Mouse (Mus musculus) brain, embryonic 14.5 days (tissue): ENCODE measurements around the gene Sgms1. TPM values are rescaled to one million over a fixed set of nuclear protein-coding genes. Genes with fewer than 3 reads are reported as not detected.

Source experiments
- DNase-seq: peaks from one replicate; pipeline ENCODE4 v3.0.0-alpha.2; 2011; ENCODE audit warnings: low read depth
- CTCF ChIP-seq: fragments of 200-500 bp; IDR thresholded peaks from 2 replicates; pipeline ENCODE4 v1.5.1; 2012; ENCODE audit warnings: inconsistent platforms, mild to moderate bottlenecking, moderate library complexity, borderline replicate concordance; ENCODE audit not compliant: insufficient read depth, insufficient read length; ENCODE audit errors: extremely low read depth
- POLR2A ChIP-seq: fragments of 200-500 bp; IDR thresholded peaks from 2 replicates; pipeline ENCODE4 v1.6.1; 2012; ENCODE audit warnings: mild to moderate bottlenecking, inconsistent platforms, borderline replicate concordance; ENCODE audit not compliant: poor library complexity, insufficient read depth, insufficient read length, severe bottlenecking; ENCODE audit errors: extremely low read depth
- polyA plus RNA-seq: library from polyadenylated mRNA; depleted of rRNA; stranded (reverse); fragments of >200 nt; gene quantifications from 2 replicates; pipeline ENCODE4 v1.2.3, GENCODE M21; 2012

The Sgms1 gene
- polyA plus RNA-seq, 1 experiment = 13.6 TPM

DNA sequence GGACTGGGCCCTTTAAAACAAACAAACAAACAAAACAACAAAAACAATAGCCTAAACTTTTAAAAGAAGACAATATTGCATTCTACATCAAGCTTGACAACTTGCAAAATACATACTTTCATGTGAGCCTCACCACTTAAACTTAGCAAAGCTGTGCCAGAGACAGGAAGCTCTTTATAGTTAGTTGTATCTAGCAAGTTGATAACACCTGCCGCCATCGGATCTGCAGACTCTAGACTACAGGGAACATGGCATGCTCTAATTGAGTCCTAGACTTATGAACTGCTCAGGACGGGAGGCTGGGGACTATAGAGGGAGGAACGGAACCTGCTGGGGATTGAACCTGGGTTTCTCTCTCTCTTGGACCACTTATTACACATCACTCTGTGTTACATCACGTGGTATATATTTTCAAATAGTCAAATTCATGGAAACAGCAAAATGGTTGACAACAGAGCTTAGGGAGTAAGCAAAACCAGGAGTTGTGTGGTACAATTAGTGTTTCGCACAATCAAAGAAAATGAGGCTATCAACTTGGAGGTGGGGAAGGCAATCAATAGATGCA, 44.3 kb downstream of the Sgms1 start:
- no peak for TF ChIP-seq CTCF
- no peak for TF ChIP-seq POLR2A
- DNase-seq = no peak

DNA sequence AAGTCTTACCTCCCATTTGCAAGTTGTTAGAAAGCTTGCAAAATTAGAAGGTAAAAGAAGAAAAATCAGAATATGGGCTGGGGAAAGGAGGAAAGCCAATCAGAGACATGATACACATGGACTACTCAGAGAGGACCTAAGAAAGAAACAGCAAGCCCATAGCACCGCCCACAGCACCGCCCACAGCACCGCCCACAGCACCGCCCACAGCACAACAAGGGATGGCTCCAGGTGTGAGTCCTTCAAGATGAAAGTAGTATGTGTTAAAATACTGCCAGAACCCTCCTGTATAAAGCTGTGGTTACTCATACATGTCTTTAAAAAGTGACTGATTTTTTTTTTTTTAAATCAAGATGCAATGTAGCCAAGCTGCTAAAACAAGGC, 44.8 kb downstream of the Sgms1 start:
- no peak for TF ChIP-seq CTCF
- DNase-seq = peak; percentile 50

DNA sequence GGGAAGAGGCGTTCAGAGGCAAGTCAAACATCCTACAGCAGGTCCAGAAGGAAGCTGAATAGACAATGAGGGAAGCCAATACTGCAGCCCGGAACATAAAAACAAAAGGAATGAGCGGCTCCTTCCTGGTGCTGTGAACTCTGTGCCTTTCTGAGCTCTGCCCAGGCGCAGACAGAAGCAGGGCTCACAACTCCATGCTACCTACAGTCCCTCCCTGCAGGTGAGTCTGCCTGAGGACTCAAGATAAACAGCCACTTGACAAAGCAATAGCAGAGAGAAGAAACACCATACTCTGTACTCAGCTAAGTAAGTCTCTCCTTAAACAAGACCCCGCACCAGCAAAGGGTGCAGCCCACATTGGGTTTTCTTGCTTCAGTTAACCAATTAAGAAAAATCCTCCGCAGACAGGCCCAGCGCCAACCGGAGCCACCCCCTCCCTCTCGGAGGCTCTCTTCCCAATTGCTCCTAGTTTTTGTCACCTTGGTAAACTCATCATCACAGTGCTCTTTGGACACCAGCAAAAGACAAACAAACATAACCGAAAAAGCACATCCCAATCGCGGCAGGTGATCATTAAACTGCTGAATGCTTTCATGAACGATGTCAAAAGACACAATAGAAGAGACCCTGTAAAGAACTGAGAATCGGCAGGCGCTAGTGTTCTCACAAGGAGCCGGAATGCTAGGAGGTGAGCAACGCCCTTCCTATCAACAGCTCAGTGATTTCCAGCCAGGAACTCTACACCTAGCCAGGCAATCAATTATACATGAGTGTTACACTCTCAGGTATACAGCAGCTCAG, 45.4 kb downstream of the Sgms1 start:
- no peak for TF ChIP-seq POLR2A
- TF ChIP-seq CTCF = no peak
- DNase-seq = peak; percentile 73

DNA sequence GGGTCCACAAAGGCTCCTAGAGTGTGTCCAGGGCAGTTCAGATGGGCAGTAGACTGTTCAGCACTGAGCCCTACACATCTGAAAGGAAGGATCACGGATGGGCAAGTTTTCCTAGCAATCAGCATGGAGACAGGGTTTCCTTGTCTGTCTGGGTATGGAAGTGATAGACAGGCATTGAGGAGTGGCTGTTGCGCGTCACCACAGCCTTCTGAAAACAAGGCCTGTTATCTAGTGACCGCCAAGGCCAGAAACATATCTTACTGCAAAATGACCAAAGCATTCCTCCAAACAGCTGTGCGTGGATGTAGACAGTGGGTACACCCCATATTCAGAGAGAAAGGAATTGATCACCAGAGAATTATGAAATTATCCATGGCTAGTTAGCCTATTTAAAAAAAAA, 47.1 kb downstream of the Sgms1 start:
- TF ChIP-seq POLR2A (no peak), CTCF (no peak)

DNA sequence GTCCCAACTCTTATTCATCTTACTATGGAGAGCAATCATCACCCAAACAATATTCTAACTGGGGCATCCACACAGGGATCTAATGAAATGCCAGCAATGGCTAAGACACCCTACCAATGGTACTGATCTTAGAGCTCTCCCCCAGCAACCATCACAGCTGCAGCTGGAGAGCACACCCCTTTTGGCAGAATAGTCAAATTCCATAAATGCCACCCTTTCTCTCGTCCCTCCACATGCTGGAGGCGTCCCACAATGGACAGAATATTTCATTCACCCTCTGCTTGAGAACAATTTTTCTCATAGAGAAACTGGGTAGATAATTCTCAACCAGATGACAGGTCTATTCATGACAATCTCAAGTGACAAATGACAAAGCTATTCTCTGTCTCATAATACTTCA, 48.4 kb downstream of the Sgms1 start:
- TF ChIP-seq CTCF = no peak
- no peak for TF ChIP-seq POLR2A
- DNase-seq = no peak

More for the DNA sequence above, 47.1 kb downstream of the Sgms1 start:
- no peak for DNase-seq

DNA sequence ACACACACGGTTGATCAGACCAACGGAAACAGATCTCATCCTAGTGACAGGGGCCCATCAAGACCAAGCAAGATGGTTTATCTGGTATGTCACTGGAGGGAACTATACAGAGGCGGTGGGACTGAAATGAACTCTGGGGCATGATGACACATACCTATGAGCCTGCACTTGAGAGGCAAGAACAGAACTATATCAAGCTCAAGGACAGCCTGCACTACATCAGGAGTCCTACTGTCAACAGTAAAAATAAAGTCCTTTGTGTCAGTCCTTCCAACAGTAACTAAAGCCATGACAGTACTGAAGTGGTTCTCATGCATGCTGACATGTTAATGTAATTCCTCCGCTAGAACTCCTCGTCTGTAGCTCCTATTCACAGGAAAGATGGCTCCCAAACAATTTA, 49.3 kb downstream of the Sgms1 start:
- DNase-seq = no peak
- TF ChIP-seq POLR2A = no peak
- no peak for TF ChIP-seq CTCF

DNA sequence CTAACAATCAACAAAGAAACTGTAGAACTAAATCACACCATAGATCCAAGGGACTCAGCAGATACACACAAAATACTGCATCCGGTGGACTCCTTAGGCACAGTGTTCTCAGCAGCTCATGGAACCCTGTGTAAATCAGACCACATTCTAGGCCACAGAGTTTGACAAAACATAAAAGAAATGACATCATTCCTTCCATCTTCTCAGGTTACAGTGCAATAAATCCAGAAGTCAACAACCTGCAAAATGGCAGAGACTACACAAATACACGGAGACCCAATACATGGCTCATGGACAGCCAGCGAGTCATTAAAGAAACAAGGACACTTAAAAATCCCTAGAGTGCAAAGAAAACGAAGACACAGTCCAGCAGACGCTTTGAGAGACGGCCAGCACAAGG, 51.8 kb downstream of the Sgms1 start:
- TF ChIP-seq CTCF = no peak
- no peak for DNase-seq

DNA sequence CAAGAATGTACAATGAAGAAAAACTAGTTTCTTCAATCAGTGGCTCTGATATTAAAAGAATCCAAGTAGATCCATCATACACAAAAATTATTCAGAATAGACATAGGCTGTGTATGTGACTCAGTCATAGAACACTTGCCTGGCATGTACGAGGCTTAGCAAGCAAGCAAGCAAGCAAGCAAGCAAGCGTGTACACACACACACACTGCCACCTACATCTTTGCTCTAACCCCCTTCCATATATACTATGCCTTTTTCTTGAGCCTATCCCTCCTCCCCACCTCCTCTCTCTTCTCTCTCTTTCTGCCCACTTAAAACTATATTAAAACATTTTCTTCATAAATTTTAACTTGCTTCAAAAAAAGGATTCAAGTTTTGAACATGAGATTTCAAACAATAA, 54.8 kb downstream of the Sgms1 start:
- no peak for TF ChIP-seq POLR2A
- no peak for TF ChIP-seq CTCF
- DNase-seq = no peak

DNA sequence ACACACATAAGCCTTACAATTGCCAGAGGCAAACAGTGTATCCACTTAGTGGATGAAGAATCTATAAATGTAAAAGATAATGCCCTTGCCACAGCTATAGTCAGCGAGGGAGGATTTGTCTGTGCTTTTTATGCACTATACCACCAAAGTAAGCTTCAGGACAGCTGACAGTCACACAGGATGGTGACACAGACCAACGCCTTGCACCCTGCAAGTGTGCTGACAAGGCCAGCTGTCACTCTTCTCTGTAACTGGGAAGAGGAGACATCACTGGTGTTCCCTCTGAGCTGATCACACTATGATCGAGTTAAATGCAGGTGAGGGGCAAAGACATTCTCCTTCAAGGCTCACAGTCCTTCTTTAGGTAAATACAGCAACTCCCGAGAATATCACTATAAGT, 56.0 kb downstream of the Sgms1 start:
- no peak for TF ChIP-seq POLR2A
- no peak for TF ChIP-seq CTCF

DNA sequence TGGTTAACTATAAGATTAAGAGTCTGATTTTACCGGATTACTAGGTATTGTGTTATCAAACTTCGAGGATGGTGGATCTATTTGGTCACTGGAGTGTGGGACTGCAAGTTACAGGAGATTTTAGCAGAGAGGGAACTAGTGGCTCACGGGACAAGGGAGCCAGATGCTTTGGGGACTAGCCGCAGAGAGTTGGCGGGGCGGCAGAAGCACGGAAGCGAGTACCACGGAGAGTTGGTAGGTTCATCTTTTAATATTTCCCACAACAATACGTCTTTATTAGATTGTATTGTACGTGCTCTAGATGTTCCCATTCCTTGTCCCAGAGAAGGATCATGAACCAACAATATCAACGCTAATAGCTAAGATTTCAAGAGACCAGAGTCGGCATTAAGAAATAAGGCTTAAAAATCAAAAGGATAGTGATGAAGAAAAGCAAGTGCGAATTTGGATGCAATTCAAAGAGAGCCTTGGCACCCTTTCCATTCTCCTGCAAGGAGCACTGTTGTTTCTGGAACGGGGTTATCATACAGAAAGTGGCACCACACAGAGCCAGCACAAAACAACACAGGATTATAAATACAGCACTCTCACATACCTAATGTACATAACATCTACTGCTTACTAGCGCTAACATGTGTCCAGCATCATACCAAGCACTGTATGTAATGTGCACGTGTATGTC, 56.6 kb downstream of the Sgms1 start:
- DNase-seq = peak; percentile 57
- no peak for TF ChIP-seq CTCF
- no peak for TF ChIP-seq POLR2A

More for the DNA sequence above, 56.0 kb downstream of the Sgms1 start:
- no peak for DNase-seq

DNA sequence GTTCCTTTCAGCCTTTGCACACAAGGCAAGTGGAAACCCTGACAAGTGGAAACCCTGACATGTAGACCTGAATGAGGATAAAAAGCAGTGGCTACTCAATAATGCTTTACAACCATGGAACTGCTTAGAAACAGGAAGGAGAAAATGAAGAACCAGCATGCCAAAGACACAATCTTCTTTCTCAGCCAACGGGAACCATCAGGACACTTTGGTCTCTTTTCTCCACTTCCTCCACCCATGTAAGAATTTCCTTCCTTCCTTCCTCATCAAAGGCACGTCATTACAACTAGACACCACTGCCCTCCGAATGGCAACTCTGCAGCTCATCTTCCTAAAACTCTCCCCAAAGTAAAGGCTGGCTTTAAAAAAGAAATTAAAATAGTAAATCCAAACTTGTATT, 59.3 kb downstream of the Sgms1 start:
- TF ChIP-seq POLR2A = no peak
- no peak for TF ChIP-seq CTCF
- no peak for DNase-seq

DNA sequence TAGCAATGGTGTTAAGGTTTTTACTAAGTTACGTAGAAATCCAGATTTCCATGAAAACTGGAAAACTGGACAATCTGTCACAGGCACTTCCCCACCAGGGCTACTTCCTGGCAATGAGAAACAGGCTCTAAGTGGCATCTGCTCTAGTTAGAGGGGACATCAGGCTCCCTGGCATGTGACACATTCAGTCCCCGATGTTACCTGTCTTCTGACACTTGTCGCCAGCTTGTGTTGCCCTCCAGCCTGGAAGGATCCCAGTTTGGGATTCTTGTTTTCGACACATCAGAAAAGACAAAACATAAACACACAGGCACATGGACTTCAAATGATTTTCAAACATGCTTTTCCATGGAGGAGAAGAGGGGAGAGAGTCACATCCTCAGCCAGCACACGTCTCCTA, 60.0 kb downstream of the Sgms1 start:
- TF ChIP-seq POLR2A (no peak), CTCF (no peak)
- no peak for DNase-seq
